Mouse (Mus musculus) small intestine, adult 2 months (tissue): ENCODE results near the gene Anapc1.
A peak's percentile ranks its signal among the peaks of the same experiment; 100 is the strongest.

Experiments used
- CTCF ChIP-seq: fragments of 200-500 bp; IDR thresholded peaks from 2 replicates; pipeline ENCODE4 v1.5.1; 2012; ENCODE audit warnings: low read depth, mild to moderate bottlenecking, control low read depth, inconsistent platforms, low read length, moderate library complexity, mixed read lengths; ENCODE audit not compliant: insufficient replicate concordance, insufficient read length; ENCODE audit errors: extremely low read depth
- POLR2A ChIP-seq: fragments of 200-500 bp; IDR thresholded peaks from 2 replicates; pipeline ENCODE4 v1.6.1; 2012; ENCODE audit warnings: low read depth, mild to moderate bottlenecking, control low read depth, inconsistent platforms, low read length, moderate library complexity

- TF ChIP-seq CTCF (no peak), POLR2A (peak; percentile 82)
Measured at GRCm38 (mm10) chr2:128686921-128687557, at the start of gene Anapc1.
